Mouse (Mus musculus) cerebellum, adult 2 months (tissue): Measurements from ENCODE around the gene Tldc1. TPM values are rescaled to one million over a fixed set of nuclear protein-coding genes. Genes with fewer than 3 reads are reported as not detected.
A peak's percentile ranks its signal among the peaks of the same experiment; 100 is the strongest.

ENCODE experiments used
- DNase-seq, 2 experiments: peaks; one replicate each; pipeline ENCODE4 v3.0.0; 2021
- H3K27ac ChIP-seq: fragments of 200-500 bp; 2 replicates; pipeline ENCODE4 v1.5.1; 2012; ENCODE audit warnings: low read length, control low read depth, inconsistent platforms; ENCODE audit not compliant: insufficient read depth
- H3K27me3 ChIP-seq: fragments of 200-500 bp; 2 replicates; pipeline ENCODE4 v1.6.1; 2012; ENCODE audit warnings: inconsistent platforms, mild to moderate bottlenecking, low read length, moderate library complexity; ENCODE audit not compliant: control insufficient read depth, insufficient read depth
- H3K4me1 ChIP-seq: fragments of 200-500 bp; 2 replicates; pipeline ENCODE4 v1.6.1; 2011; ENCODE audit warnings: low read length; ENCODE audit not compliant: control insufficient read depth, insufficient read depth
- H3K4me3 ChIP-seq: fragments of 200-500 bp; replicated peaks from 2 replicates; pipeline ENCODE3; 2011; ENCODE audit warnings: mild to moderate bottlenecking, low read depth, low read length, control low read depth; ENCODE audit not compliant: insufficient read depth
- CTCF ChIP-seq: fragments of 200-500 bp; IDR thresholded peaks from 2 replicates; pipeline ENCODE4 v1.5.1; 2011; ENCODE audit warnings: low read depth, mild to moderate bottlenecking, control low read depth, low read length, moderate library complexity, borderline replicate concordance; ENCODE audit not compliant: insufficient read depth
- POLR2A ChIP-seq: fragments of 200-500 bp; IDR thresholded peaks from 2 replicates; pipeline ENCODE4 v1.6.1; 2011; ENCODE audit warnings: low read length, control low read depth, borderline replicate concordance; ENCODE audit not compliant: insufficient read depth
- WGBS: fragments of 180-500 bp; shearing (Covaris S2); methylation state at CpG from one replicate; pipeline ENCODE4 v1.1.7; 2018; 5-methylcytosine and 5-hydroxymethylcytosine counted together
- polyA plus RNA-seq: library from polyadenylated mRNA; depleted of rRNA; stranded (reverse); fragments of >200 nt; gene quantifications from 2 replicates; pipeline ENCODE4 v1.2.3, GENCODE M21; 2012

Gene Tldc1
- polyA plus RNA-seq, 1 experiment: 10.8 TPM

- WGBS: 87% methylated on average over 9 of the region's 9 CpGs
- H3K4me3 ChIP-seq: no peak overlapping the region
- no peaks in the 10 kb centered on the region for H3K27me3 ChIP-seq
- TF ChIP-seq CTCF (no peak), POLR2A (no peak)
- H3K27ac ChIP-seq: no peak overlapping the region
- H3K4me1 ChIP-seq: peaks cover 26% of the 10 kb centered on the region
- DNase-seq: no peak
Observed at GRCm38 (mm10) chr8:119809620-119810019, 31.4 kb upstream of the Tldc1 start.

DNA sequence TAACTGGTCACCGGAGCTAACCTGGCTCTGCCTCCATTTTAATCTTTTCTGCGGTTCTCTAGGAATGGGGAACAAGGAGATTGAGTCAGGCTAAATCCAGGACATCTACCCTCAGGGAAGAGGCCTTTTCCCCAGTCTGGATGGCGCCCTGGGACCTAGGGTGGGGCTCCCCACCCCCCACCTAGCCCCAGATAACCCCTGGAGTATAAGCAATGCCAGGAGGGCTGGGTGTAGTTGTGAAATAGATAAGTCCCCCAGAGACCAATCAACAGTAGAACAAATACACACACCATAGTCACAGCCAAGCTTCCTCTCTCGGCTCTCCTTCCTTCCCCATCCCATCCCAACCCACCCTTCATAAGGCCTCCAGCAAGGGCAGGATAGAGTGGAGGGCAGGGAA lies 29.5 kb upstream of the Tldc1 start:
- no peak overlapping the region for H3K27ac ChIP-seq
- TF ChIP-seq POLR2A (no peak), CTCF (no peak)
- DNase-seq: no peak
- H3K4me1 ChIP-seq: peaks cover 26% of the 10 kb centered on the region
- WGBS: 94% methylated on average over 4 of the region's 4 CpGs
- no peak overlapping the region for H3K4me3 ChIP-seq
- H3K27me3 ChIP-seq: no peaks in the 10 kb centered on the region

- Histone ChIP-seq H3K27me3 (no peaks in the 10 kb centered on the region), H3K4me1 (peaks cover 26% of the 10 kb centered on the region), H3K27ac (no peak overlapping the region), H3K4me3 (no peak overlapping the region)
- 11% methylated on average over 14 of the region's 14 CpGs for WGBS
- DNase-seq: peak; percentile 79 to 80
- TF ChIP-seq CTCF (no peak), POLR2A (no peak)
Observed at GRCm38 (mm10) chr8:119806422-119807263, 28.4 kb upstream of the Tldc1 start.

DNA sequence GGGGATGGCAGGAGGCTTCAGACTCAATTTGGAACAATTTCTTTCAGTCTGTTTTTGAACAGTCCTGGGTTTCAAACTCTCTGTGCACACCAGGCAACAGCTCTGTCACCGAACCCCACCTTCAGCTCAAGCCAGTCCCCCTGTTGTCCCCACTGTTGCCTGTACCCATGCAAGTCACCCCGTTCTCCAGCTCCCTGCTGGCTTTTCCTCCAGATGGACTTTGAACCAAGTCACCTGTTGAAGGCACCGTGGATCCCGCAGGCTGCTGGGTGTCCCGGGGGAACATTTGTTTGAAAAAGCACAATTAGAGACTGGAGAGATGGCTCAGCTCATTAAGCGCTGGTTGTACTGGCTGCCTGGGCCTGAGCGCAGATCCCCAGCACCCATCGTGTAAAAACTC lies 27.1 kb upstream of the Tldc1 start:
- no peaks in the 10 kb centered on the region for H3K27me3 ChIP-seq
- no peak overlapping the region for H3K4me3 ChIP-seq
- no peak for DNase-seq
- no peak for TF ChIP-seq POLR2A
- no peak for TF ChIP-seq CTCF
- no peak overlapping the region for H3K27ac ChIP-seq
- 66% methylated on average over 8 of the region's 8 CpGs for WGBS
- peaks cover 26% of the 10 kb centered on the region for H3K4me1 ChIP-seq

DNA sequence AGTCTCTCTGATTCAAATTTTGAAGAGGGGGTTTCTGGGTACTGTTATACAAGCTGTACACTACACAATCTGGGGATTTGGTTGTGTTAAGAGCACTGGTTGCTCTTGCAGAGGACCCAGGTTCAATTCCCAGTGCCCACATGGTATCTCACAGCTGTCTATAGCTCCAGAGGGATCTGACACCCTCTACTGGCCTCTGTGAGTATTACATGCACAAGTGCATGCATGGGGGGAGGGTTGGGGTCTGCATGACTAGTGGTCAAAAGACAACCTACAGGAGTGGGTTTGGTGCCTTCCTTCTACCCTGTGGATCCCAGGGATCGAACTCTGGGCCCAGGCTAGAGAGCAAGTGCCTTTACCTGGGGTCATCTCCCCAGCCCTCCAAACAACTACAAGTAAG lies 24.4 kb upstream of the Tldc1 start:
- DNase-seq: no peak
- 96% methylated on average over 1 of the region's 1 CpGs for WGBS
- Histone ChIP-seq H3K4me1 (peaks cover 30% of the 10 kb centered on the region), H3K4me3 (no peak overlapping the region), H3K27me3 (no peaks in the 10 kb centered on the region), H3K27ac (no peak overlapping the region)
- peak; percentile 25 for TF ChIP-seq CTCF
- TF ChIP-seq POLR2A: no peak

- no peak for DNase-seq
- whole genome bisulfite sequencing: 36% methylated on average over 4 of the region's 4 CpGs
- TF ChIP-seq POLR2A (no peak), CTCF (no peak)
- no peak overlapping the region for H3K27ac ChIP-seq
- H3K4me1 ChIP-seq: peaks cover 15% of the 10 kb centered on the region; the same call in 1 of the 2 replicates
- no peak overlapping the region for H3K4me3 ChIP-seq
- no peaks in the 10 kb centered on the region for H3K27me3 ChIP-seq
Observed at GRCm38 (mm10) chr8:119801168-119801567, 23.0 kb upstream of the Tldc1 start.

DNA sequence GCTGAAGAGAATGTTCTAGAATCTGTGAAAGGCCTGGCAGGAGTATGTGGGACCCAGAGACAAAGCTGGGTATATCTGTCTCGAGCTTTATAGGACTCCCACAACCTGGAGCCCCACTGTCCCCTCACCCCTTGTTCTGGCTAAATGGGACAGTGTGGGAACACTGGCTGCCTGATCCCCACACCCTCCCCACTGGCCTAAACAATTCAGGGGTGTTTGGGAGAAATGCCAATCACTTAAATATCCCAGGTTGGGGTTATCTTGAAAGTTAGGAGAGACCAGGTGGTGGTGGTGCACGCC lies 20.7 kb upstream of the Tldc1 start:
- WGBS: 53% methylated on average over 2 of the region's 2 CpGs
- H3K4me3 ChIP-seq: no peak overlapping the region
- TF ChIP-seq CTCF (no peak), POLR2A (no peak)
- H3K4me1 ChIP-seq: peaks cover 8% of the 10 kb centered on the region; the same call in 1 of the 2 replicates
- DNase-seq: no peak
- H3K27me3 ChIP-seq: no peaks in the 10 kb centered on the region
- H3K27ac ChIP-seq: no peak overlapping the region
